Mouse (Mus musculus): ENCODE results near the gene Cd300ld2. TPM values are rescaled to one million over a fixed set of nuclear protein-coding genes. Genes with fewer than 3 reads are reported as not detected.
"Not testable (repeated sequence)": the region's sequence is repeated elsewhere in the genome, so short reads cannot be mapped to it uniquely, and the experiment has no call there.

Cd300ld2 gene
- polyA plus RNA-seq (2015; fragmentation: Nextera tagmentation; extraction: Ambion mirVana): not detected in 2 replicates

DNA sequence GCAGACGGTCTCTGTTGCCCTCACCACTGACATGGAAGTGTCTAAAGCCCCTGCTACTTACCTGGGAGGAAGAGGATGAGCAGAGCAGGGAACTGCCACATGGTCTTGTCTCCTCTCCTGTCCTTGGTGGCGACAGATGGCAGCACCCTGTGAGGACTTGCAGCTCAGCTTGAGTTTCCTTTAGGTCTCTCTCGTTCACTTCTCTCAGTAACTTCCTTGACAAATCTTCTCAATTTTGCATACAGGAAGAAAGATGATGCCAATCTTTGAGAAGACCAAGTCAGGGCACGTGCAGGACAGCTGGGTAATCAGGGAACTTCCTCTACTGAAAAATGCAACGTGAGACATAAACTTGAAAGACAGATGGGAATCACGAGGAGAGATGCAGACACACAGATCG, at the start of gene Cd300ld2:
Cd300ld2 (minus strand) TSS at position 101 of the 400 bp plus-strand sequence.
- not testable (repeated sequence) for H3K9ac ChIP-seq; H3K4me1 ChIP-seq; H3K4me3 ChIP-seq; H3K4me2 ChIP-seq; H3K27ac ChIP-seq; H3K27me3 ChIP-seq; H3K9me3 ChIP-seq (replicated peaks); ATAC-seq; H3K36me3 ChIP-seq (ENCODE audit: poor library complexity, severe bottlenecking)
- WGBS: no CpG with 5 or more reads among the region's 7 CpGs

DNA sequence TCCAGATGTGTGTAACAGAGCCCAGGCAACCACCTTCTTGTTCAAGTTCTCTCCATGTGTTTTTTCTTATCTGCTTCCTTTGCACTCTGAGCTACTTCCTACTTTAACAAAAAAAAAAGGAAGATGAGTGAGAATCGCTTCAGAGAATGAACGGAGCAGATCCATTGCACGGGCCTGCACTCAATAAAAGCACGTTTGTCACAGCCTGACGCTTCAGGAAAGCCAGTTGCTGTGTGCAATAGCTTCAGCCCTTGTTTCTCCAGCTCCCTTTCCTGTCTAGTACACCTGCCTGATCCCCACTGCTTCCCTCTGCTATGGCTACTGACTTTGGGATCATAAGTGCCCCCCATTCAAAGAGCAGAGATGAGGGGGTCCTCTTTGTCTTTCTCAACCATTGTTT, 46.1 kb upstream of the Cd300ld2 start, which contains the start of gene Cd300e:
Cd300e (minus strand) TSS at position 101 of the 400 bp plus-strand sequence.
- no peaks in the 10 kb centered on the region for H3K27me3 ChIP-seq
- H3K9me3 ChIP-seq (replicated peaks): no peaks in the 10 kb centered on the region
- no peak within 1 kb of the TSS for H3K4me3 ChIP-seq
- no peak within 1 kb of the TSS for H3K9ac ChIP-seq
- no peak within 1 kb of the TSS for H3K4me2 ChIP-seq
- no peak for ATAC-seq
- H3K4me1 ChIP-seq: no peaks in the 10 kb centered on the region
- H3K36me3 ChIP-seq (ENCODE audit: poor library complexity, severe bottlenecking): no peaks in the 10 kb centered on the region
- 27% methylated on average over 5 of the region's 5 CpGs for whole genome bisulfite sequencing
- H3K27ac ChIP-seq: no peak within 1 kb of the TSS

DNA sequence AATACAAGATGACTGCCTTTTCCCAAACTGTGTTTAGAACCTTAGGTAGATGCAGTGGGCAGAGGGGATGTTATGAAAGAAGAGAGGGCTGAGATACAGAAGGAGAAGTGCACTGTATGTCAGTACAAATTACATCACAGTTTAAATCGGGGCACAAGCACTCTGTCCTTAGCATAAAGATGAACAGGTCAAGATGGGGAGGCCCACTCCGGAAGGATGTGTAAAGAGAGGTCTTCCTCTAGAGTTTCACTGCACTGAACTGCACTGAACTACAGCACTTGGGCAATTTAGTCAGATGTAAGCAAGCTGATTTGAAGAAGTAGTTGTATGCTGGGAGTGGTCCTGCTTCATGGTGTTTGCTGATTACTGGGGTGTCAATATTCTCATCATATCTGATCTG, 43.8 kb upstream of the Cd300ld2 start:
- no peak overlapping the region for H3K4me2 ChIP-seq
- H3K9ac ChIP-seq: no peak overlapping the region
- no peaks in the 10 kb centered on the region for H3K27me3 ChIP-seq
- H3K36me3 ChIP-seq (ENCODE audit: poor library complexity, severe bottlenecking): no peaks in the 10 kb centered on the region
- WGBS: 91% methylated on average over 2 of the region's 2 CpGs
- no peaks in the 10 kb centered on the region for H3K9me3 ChIP-seq (replicated peaks)
- H3K27ac ChIP-seq: no peak overlapping the region
- H3K4me3 ChIP-seq: no peak overlapping the region
- no peaks in the 10 kb centered on the region for H3K4me1 ChIP-seq
- ATAC-seq: no peak

DNA sequence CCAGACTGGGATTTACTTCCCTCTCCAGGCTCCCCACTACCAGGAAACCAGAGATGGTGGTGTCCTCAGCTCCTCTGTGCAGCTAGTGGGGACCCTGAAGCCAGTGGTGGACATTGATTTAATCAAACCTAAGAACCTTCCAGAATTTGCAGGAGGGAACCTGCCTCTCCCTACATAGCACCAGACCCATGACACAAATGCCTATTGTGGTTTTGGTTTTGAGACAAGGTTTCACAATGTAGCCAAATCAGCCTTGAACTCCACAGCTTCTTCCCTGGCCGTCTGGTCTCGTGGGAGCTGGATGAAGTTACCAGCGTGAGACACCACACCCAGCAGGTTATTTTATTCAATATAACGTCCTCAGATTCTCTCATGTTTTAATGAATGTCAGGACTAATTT, 42.7 kb upstream of the Cd300ld2 start:
- Histone ChIP-seq H3K27me3 (no peaks in the 10 kb centered on the region), H3K9ac (no peak overlapping the region), H3K4me3 (no peak overlapping the region), H3K4me2 (no peak overlapping the region), H3K27ac (no peak overlapping the region), H3K4me1 (no peaks in the 10 kb centered on the region), H3K9me3 (replicated peaks) (no peaks in the 10 kb centered on the region), H3K36me3 (ENCODE audit: poor library complexity, severe bottlenecking) (no peaks in the 10 kb centered on the region)
- 78% methylated on average over 4 of the region's 4 CpGs for WGBS
- no peak for ATAC-seq

DNA sequence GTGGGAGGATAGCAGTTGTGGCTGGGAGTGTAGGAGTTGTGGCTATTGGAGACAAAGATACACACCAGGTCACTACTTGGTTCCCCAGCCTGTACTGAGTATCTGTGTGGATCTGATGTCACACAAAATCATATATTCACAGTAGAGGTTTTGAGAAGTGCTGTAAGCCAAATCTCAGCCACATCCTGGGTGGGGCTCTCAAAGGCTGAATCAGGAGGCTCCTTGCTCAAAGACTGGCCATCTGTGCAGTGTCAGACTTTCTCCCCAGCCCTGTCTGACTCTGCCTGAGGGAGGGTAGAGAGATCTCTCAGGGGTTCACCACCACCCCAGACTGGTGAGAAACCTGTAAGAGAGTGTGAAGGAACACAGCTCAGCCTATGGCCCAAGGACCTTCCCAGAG, 38.5 kb upstream of the Cd300ld2 start:
- no peak overlapping the region for H3K27ac ChIP-seq
- H3K4me3 ChIP-seq: no peak overlapping the region
- no peaks in the 10 kb centered on the region for H3K36me3 ChIP-seq (ENCODE audit: poor library complexity, severe bottlenecking)
- H3K9me3 ChIP-seq (replicated peaks): no peaks in the 10 kb centered on the region
- H3K4me2 ChIP-seq: no peak overlapping the region
- H3K9ac ChIP-seq: no peak overlapping the region
- no peaks in the 10 kb centered on the region for H3K4me1 ChIP-seq
- no peaks in the 10 kb centered on the region; the same call in 1 of the 2 replicates for H3K27me3 ChIP-seq
- ATAC-seq: no peak

DNA sequence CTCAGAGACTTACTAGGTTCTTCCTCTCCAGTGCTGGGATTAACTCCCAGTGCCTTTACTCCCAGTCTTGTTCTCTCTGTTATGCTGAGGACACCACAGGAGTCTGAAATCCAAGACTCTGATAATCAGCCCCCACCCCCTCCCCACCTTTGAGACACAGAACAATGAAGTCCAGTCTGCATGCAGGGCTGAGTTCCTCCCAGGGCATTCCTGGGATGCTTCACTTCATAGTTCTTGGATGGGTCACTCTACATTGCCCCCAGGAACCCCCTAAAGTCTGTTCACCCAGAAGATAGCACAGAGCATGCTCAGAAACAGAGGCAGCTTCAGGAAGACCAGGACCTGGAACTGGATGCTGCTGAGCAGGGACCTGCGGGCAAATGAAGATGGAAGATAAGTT, 37.0 kb upstream of the Cd300ld2 start:
- no peaks in the 10 kb centered on the region for H3K4me1 ChIP-seq
- no peak overlapping the region for H3K9ac ChIP-seq
- H3K9me3 ChIP-seq (replicated peaks): no peaks in the 10 kb centered on the region
- H3K4me3 ChIP-seq: no peak overlapping the region
- no peaks in the 10 kb centered on the region for H3K36me3 ChIP-seq (ENCODE audit: poor library complexity, severe bottlenecking)
- no peak for ATAC-seq
- no peak overlapping the region for H3K27ac ChIP-seq
- WGBS: 100% methylated on average over 1 of the region's 1 CpGs
- H3K27me3 ChIP-seq: no peaks in the 10 kb centered on the region; the same call in 1 of the 2 replicates
- no peak overlapping the region for H3K4me2 ChIP-seq

DNA sequence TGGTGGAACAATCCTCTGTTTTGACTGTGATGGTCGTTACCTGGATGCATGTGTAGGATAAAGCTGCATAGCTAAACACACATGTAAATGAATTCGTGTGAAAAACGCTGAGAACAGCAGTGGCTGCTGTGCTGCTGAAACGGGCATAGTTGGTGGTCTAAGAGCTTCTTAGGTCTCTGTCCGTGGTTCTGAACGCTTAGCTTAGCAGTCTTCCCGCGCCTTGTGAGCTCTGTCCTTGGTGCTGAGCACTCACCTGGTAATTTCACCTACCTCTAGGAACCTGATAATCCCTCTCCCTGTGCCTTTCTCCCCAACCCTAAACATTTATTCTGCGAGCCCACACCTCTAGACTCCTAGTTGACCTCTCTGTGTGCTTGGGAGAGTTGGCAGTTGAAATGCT, 36.2 kb upstream of the Cd300ld2 start:
- no peaks in the 10 kb centered on the region; the same call in 1 of the 2 replicates for H3K27me3 ChIP-seq
- no peaks in the 10 kb centered on the region for H3K36me3 ChIP-seq (ENCODE audit: poor library complexity, severe bottlenecking)
- no peak overlapping the region for H3K4me3 ChIP-seq
- no peak overlapping the region for H3K4me2 ChIP-seq
- 5% methylated on average over 9 of the region's 9 CpGs for WGBS
- no peak overlapping the region for H3K27ac ChIP-seq
- H3K9me3 ChIP-seq (replicated peaks): no peaks in the 10 kb centered on the region
- no peaks in the 10 kb centered on the region for H3K4me1 ChIP-seq
- no peak overlapping the region for H3K9ac ChIP-seq
- no peak for ATAC-seq

DNA sequence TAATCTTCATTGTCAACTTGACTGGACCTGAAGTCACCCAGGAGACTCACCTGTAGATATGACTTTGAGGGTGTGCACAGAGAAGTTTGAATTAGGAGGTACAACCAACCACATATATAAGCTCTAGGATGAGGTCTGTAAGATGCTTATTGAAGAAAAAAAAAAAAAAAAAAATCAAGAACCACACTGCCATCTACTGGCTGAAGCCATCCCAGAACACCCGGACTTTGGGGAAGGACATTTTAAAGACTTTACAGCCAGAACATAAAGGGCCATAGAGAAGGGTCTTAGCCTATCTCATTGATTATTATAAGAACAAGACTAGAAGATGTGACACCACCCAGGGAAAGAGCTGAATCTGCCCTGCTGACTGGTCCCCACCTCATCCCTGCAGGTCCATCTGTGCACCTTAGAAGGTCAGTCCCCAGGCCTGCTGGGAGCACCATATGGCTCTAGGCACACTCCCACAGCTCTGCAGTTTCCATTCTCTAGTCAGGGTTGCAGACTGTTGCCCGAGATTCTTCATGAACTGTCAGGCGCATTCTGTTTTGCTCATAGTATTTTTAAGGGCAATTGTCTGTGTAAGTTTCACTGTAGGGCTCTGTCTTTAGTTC, 33.4 kb upstream of the Cd300ld2 start:
- H3K4me3 ChIP-seq: no peak overlapping the region
- WGBS: 47% methylated on average over 3 of the region's 3 CpGs
- H3K27me3 ChIP-seq: no peaks in the 10 kb centered on the region; the same call in 1 of the 2 replicates
- H3K4me2 ChIP-seq: no peak overlapping the region
- no peaks in the 10 kb centered on the region for H3K9me3 ChIP-seq (replicated peaks)
- ATAC-seq: no peak
- no peaks in the 10 kb centered on the region for H3K4me1 ChIP-seq
- no peak overlapping the region for H3K27ac ChIP-seq
- H3K9ac ChIP-seq: no peak overlapping the region
- H3K36me3 ChIP-seq (ENCODE audit: poor library complexity, severe bottlenecking): no peaks in the 10 kb centered on the region

DNA sequence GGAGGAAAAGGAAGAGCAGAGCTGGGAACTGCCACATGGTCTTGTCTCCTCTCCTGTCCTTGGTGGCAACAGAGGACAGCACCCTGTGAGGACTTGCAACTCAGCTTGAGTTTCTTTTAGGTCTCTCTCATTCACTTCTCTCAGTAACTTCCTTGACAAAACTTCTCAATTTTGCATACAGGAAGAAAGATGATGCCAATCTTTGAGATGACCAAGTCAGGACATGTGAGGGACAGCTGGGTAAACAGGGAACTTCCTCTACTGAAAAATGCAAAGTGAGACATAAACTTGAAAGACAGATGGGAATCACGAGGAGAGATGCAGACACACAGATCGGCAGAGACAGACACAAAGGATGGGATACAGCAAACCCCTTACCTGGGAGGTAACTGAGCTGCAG, 32.3 kb upstream of the Cd300ld2 start, which contains the start of gene Cd300ld3:
Cd300ld3 (minus strand) TSS at position 151 of the 400 bp plus-strand sequence.
- Histone ChIP-seq H3K27me3 (no peaks in the 10 kb centered on the region; the same call in 1 of the 2 replicates), H3K36me3 (ENCODE audit: poor library complexity, severe bottlenecking) (no peaks in the 10 kb centered on the region), H3K9ac (no peak within 1 kb of the TSS), H3K27ac (no peak within 1 kb of the TSS), H3K9me3 (replicated peaks) (no peaks in the 10 kb centered on the region), H3K4me3 (no peak within 1 kb of the TSS), H3K4me1 (no peaks in the 10 kb centered on the region), H3K4me2 (no peak within 1 kb of the TSS)
- WGBS: 86% methylated on average over 2 of the region's 2 CpGs
- ATAC-seq: no peak

DNA sequence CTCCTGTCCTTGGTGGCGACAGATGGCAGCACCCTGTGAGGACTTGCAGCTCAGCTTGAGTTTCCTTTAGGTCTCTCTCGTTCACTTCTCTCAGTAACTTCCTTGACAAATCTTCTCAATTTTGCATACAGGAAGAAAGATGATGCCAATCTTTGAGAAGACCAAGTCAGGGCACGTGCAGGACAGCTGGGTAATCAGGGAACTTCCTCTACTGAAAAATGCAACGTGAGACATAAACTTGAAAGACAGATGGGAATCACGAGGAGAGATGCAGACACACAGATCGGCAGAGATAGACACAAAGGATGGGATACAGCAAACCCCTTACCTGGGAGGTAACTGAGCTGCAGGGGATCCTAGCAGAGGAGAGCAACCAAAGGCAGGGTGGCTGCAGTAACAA, 21.7 kb upstream of the Cd300ld2 start, which contains the start of gene Cd300ld5:
Cd300ld5 (minus strand) TSS at position 101 of the 400 bp plus-strand sequence.
- not testable (repeated sequence) for H3K27ac ChIP-seq; H3K4me3 ChIP-seq; H3K4me1 ChIP-seq; H3K9ac ChIP-seq; H3K27me3 ChIP-seq; ATAC-seq; H3K4me2 ChIP-seq; H3K9me3 ChIP-seq (replicated peaks); H3K36me3 ChIP-seq (ENCODE audit: poor library complexity, severe bottlenecking)
- WGBS: no CpG with 5 or more reads among the region's 6 CpGs

DNA sequence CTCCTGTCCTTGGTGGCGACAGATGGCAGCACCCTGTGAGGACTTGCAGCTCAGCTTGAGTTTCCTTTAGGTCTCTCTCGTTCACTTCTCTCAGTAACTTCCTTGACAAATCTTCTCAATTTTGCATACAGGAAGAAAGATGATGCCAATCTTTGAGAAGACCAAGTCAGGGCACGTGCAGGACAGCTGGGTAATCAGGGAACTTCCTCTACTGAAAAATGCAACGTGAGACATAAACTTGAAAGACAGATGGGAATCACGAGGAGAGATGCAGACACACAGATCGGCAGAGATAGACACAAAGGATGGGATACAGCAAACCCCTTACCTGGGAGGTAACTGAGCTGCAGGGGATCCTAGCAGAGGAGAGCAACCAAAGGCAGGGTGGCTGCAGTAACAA, 10.9 kb upstream of the Cd300ld2 start, which contains the start of gene Cd300ld4:
Cd300ld4 (minus strand) TSS at position 101 of the 400 bp plus-strand sequence.
- H3K4me3 ChIP-seq; H3K36me3 ChIP-seq (ENCODE audit: poor library complexity, severe bottlenecking); H3K4me2 ChIP-seq; ATAC-seq; H3K9ac ChIP-seq; H3K9me3 ChIP-seq (replicated peaks); H3K4me1 ChIP-seq; H3K27ac ChIP-seq; H3K27me3 ChIP-seq: not testable (repeated sequence)
- no CpG with 5 or more reads among the region's 6 CpGs for WGBS

DNA sequence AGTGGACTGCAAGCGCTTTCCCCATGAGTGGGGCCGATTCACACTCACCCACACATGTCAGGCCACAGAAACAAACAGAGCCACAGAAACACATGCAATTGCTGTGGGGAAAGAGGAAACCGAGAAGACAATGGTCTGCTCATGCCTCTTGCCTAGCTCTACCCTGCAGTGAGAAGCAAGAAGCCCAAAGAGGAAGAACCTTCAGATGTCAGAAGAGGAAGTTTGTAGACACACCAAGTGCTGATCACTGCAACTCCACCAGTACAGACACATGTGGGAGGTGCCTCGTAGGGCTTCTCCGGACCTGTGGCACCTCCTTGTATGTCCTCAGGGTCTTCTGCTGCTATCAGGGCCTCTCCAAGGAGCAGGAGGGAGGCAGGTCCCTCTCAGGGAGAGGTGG, 11.9 kb downstream of the Cd300ld2 start:
- Histone ChIP-seq H3K4me3 (no peak overlapping the region), H3K27me3 (no peaks in the 10 kb centered on the region), H3K9me3 (replicated peaks) (no peaks in the 10 kb centered on the region), H3K4me2 (no peak overlapping the region), H3K4me1 (no peaks in the 10 kb centered on the region), H3K9ac (no peak overlapping the region), H3K36me3 (ENCODE audit: poor library complexity, severe bottlenecking) (no peaks in the 10 kb centered on the region), H3K27ac (no peak overlapping the region)
- WGBS: 82% methylated on average over 5 of the region's 5 CpGs
- no peak for ATAC-seq
